Mouse (Mus musculus): ENCODE data around the gene Trmt10a. TPM values are rescaled to one million over a fixed set of nuclear protein-coding genes. Genes with fewer than 3 reads are reported as not detected.

Trmt10a gene
- total and polyA plus RNA-seq, 3 experiments = 9.7 to 18.1 TPM; not detected in 1

- TF ChIP-seq GABPA (IDR thresholded peaks at IDR 0.05; ENCODE audit: low read depth, low read length) (no peak), MEF2A (IDR thresholded peaks at IDR 0.05; ENCODE audit: extremely low read depth, insufficient replicate concordance, low read depth, low read length, poor library complexity, severe bottlenecking) (no peak), NELFE (IDR thresholded peaks at IDR 0.05; ENCODE audit: low read depth, low read length) (no peak), HCFC1 (IDR thresholded peaks at IDR 0.05; ENCODE audit: low read depth, low read length) (no peak), SIN3A (IDR thresholded peaks at IDR 0.05; ENCODE audit: low read length) (no peak), CTCF (IDR thresholded peaks at IDR 0.05 in 2 of 3, conservative IDR thresholded peaks at IDR 0.05 in 1 of 3; ENCODE audit: control insufficient read depth in 1 of 3, insufficient read depth in 1 of 3, low read depth in 2 of 3, low read length in 3 of 3, poor library complexity in 1 of 3, severe bottlenecking in 1 of 3) (no peak), MXI1 (IDR thresholded peaks at IDR 0.05; ENCODE audit: low read depth, low read length) (no peak), TAL1 (IDR thresholded peaks at IDR 0.05; ENCODE audit: low read length) (no peak), E2F4 (IDR thresholded peaks at IDR 0.05; ENCODE audit: borderline replicate concordance, low read depth, low read length) (no peak), KAT2A (conservative IDR thresholded peaks at IDR 0.05; ENCODE audit: low read depth, low read length) (no peak), EP300 (IDR thresholded peaks at IDR 0.05; ENCODE audit: low read depth in 1 of 2, low read length in 2 of 2) (no peak), GATA1 (IDR thresholded peaks at IDR 0.05; ENCODE audit: low read depth, low read length) (no peak), MAX (IDR thresholded peaks at IDR 0.05; ENCODE audit: low read length) (no peak), CHD1 (IDR thresholded peaks at IDR 0.05; ENCODE audit: low read depth, low read length) (no peak), POLR2AphosphoS2 (IDR thresholded peaks at IDR 0.05; ENCODE audit: low read length) (no peak), BHLHE40 (IDR thresholded peaks at IDR 0.05; ENCODE audit: borderline replicate concordance, low read depth, low read length) (no peak), USF2 (IDR thresholded peaks at IDR 0.05; ENCODE audit: borderline replicate concordance in 1 of 2, insufficient read depth in 1 of 2, low read depth in 1 of 2, low read length in 2 of 2) (no peak), ZNF384 (IDR thresholded peaks at IDR 0.05; ENCODE audit: low read depth, low read length) (no peak)
- Histone ChIP-seq H3K79me2 (ENCODE audit: control insufficient read depth, insufficient read depth, low read length, poor library complexity) (no peaks in the 10 kb centered on the region), H3K27ac (ENCODE audit: control insufficient read depth, low read depth, low read length) (no peak overlapping the region), H3K9me3 (replicated peaks; ENCODE audit: insufficient read depth, low read length) (no peaks in the 10 kb centered on the region), H3K4me1 (ENCODE audit: control insufficient read depth in 1 of 2, insufficient read depth in 2 of 2, low read length in 2 of 2) (no peaks in the 10 kb centered on the region), H3K27me3 (ENCODE audit: control insufficient read depth in 1 of 2, insufficient read depth in 2 of 2, low read length in 2 of 2) (no peaks in the 10 kb centered on the region), H3K4me3 (ENCODE audit: control insufficient read depth in 1 of 2, insufficient read depth in 1 of 2, low read depth in 2 of 2, low read length in 2 of 2) (no peak overlapping the region), H3K36me3 (ENCODE audit: control insufficient read depth in 1 of 2, insufficient read depth in 2 of 2, low read length in 2 of 2) (no peaks in the 10 kb centered on the region), H3K9ac (ENCODE audit: control insufficient read depth, low read depth, low read length, poor library complexity, severe bottlenecking) (no peak overlapping the region)
- no peak for DNase-seq (ENCODE audit: low read depth, low spot score)
Measured at GRCm38 (mm10) chr3:138119444-138120105, 23.7 kb upstream of the Trmt10a start.

DNA sequence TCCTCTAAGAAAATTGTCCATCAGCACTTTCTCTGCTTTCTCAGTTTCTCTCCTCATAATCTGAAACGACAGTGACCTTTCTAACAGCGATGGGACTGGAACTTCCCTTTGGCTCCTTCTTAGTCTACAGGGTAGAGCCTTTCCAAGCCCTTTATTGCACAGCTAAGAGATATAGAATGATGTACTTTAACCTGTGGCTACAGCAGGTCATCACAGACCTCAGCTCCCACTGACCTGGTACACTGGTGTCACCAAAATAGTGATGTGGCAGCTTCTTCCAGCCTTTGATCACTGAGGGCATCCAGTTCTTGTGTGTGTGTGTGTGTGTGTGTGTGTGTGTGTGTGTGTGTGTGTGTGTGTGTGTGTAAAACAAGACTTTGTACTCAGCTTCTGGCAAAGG, 21.8 kb upstream of the Trmt10a start:
- Histone ChIP-seq H3K36me3 (ENCODE audit: control insufficient read depth in 1 of 2, insufficient read depth in 2 of 2, low read length in 2 of 2) (no peaks in the 10 kb centered on the region), H3K4me1 (ENCODE audit: control insufficient read depth in 1 of 2, insufficient read depth in 2 of 2, low read length in 2 of 2) (no peaks in the 10 kb centered on the region), H3K4me3 (ENCODE audit: control insufficient read depth in 1 of 2, insufficient read depth in 1 of 2, low read depth in 2 of 2, low read length in 2 of 2) (no peak overlapping the region), H3K27me3 (ENCODE audit: control insufficient read depth in 1 of 2, insufficient read depth in 2 of 2, low read length in 2 of 2) (no peaks in the 10 kb centered on the region), H3K27ac (ENCODE audit: control insufficient read depth, low read depth, low read length) (no peak overlapping the region), H3K79me2 (ENCODE audit: control insufficient read depth, insufficient read depth, low read length, poor library complexity) (no peaks in the 10 kb centered on the region), H3K9me3 (replicated peaks; ENCODE audit: insufficient read depth, low read length) (no peaks in the 10 kb centered on the region), H3K9ac (ENCODE audit: control insufficient read depth, low read depth, low read length, poor library complexity, severe bottlenecking) (no peak overlapping the region)
- TF ChIP-seq MYB (IDR thresholded peaks at IDR 0.05; ENCODE audit: low read depth, low read length) (no peak), CTCF (IDR thresholded peaks at IDR 0.05 in 2 of 3, conservative IDR thresholded peaks at IDR 0.05 in 1 of 3; ENCODE audit: control insufficient read depth in 1 of 3, insufficient read depth in 1 of 3, low read depth in 2 of 3, low read length in 3 of 3, poor library complexity in 1 of 3, severe bottlenecking in 1 of 3) (no peak), MAFK (IDR thresholded peaks at IDR 0.05; ENCODE audit: borderline replicate concordance, low read depth, low read length) (no peak), SMC3 (IDR thresholded peaks at IDR 0.05; ENCODE audit: low read depth, low read length) (no peak), POLR2A (IDR thresholded peaks at IDR 0.05; ENCODE audit: control insufficient read depth in 1 of 2, insufficient read depth in 1 of 2, low read depth in 1 of 2, low read length in 2 of 2, poor library complexity in 1 of 2) (no peak), NRF1 (IDR thresholded peaks at IDR 0.05; ENCODE audit: insufficient read depth, low read depth, low read length, poor library complexity, severe bottlenecking) (no peak), ZC3H11A (IDR thresholded peaks at IDR 0.05; ENCODE audit: low read depth, low read length) (no peak), UBTF (IDR thresholded peaks at IDR 0.05; ENCODE audit: borderline replicate concordance, insufficient read depth, low read depth, low read length) (no peak), TCF12 (IDR thresholded peaks at IDR 0.05; ENCODE audit: low read depth, low read length) (no peak), TAL1 (IDR thresholded peaks at IDR 0.05; ENCODE audit: low read length) (no peak), SIN3A (IDR thresholded peaks at IDR 0.05; ENCODE audit: low read length) (no peak)
- no peak for DNase-seq (ENCODE audit: low read depth, low spot score)

All from MEL (cell line).